Mouse (Mus musculus): ENCODE data around the gene Sesn2. TPM values are rescaled to one million over a fixed set of nuclear protein-coding genes. Genes with fewer than 3 reads are reported as not detected.

The Sesn2 gene
- polyA plus RNA-seq, 1 experiment, result 58.4 TPM

- Histone ChIP-seq H3K4me3 (ENCODE audit: insufficient read depth, low read length) (peak within 1 kb of the TSS; percentile 88), H3K4me1 (ENCODE audit: control insufficient read depth, insufficient read depth, low read length) (no peaks in the 10 kb centered on the region; the same call in 1 of the 2 replicates), H3K27ac (ENCODE audit: insufficient read depth, low read length) (peak within 1 kb of the TSS; percentile 60)
- no peak for TF ChIP-seq CTCF (IDR thresholded peaks at IDR 0.05; ENCODE audit: borderline replicate concordance, insufficient read depth, low read length)
- TF ChIP-seq POLR2A (IDR thresholded peaks at IDR 0.05; ENCODE audit: low read depth, low read length), result peak; percentile 94
Measured at GRCm38 (mm10) chr4:132532981-132533916, 22.9 kb upstream of the Sesn2 start, which contains the start of gene Atpif1. Gene Atpif1, minus strand, starts transcription at chr4:132533659.

GRCm38 (mm10) chr4:132532496-132532895, 22.2 kb upstream of the Sesn2 start:
- peak overlapping the region; percentile 88 for H3K4me3 ChIP-seq (ENCODE audit: insufficient read depth, low read length)
- TF ChIP-seq CTCF (IDR thresholded peaks at IDR 0.05; ENCODE audit: borderline replicate concordance, insufficient read depth, low read length), result no peak
- TF ChIP-seq POLR2A (IDR thresholded peaks at IDR 0.05; ENCODE audit: low read depth, low read length), result no peak
- H3K27ac ChIP-seq (ENCODE audit: insufficient read depth, low read length), result no peak overlapping the region
- no peaks in the 10 kb centered on the region; the same call in 1 of the 2 replicates for H3K4me1 ChIP-seq (ENCODE audit: control insufficient read depth, insufficient read depth, low read length)

GRCm38 (mm10) chr4:132530033-132530804, 19.9 kb upstream of the Sesn2 start:
- H3K4me3 ChIP-seq (ENCODE audit: insufficient read depth, low read length), result no peak overlapping the region
- no peaks in the 10 kb centered on the region; the same call in 1 of the 2 replicates for H3K4me1 ChIP-seq (ENCODE audit: control insufficient read depth, insufficient read depth, low read length)
- TF ChIP-seq CTCF (IDR thresholded peaks at IDR 0.05; ENCODE audit: borderline replicate concordance, insufficient read depth, low read length), result no peak
- TF ChIP-seq POLR2A (IDR thresholded peaks at IDR 0.05; ENCODE audit: low read depth, low read length), result no peak
- no peak overlapping the region for H3K27ac ChIP-seq (ENCODE audit: insufficient read depth, low read length)

- Histone ChIP-seq H3K4me3 (ENCODE audit: insufficient read depth, low read length) (no peak overlapping the region), H3K27ac (ENCODE audit: insufficient read depth, low read length) (peak overlapping the region; percentile 27; the same call in 1 of the 2 replicates), H3K4me1 (ENCODE audit: control insufficient read depth, insufficient read depth, low read length) (peaks cover 5% of the 10 kb centered on the region; the same call in 1 of the 2 replicates)
- no peak for TF ChIP-seq CTCF (IDR thresholded peaks at IDR 0.05; ENCODE audit: borderline replicate concordance, insufficient read depth, low read length)
- no peak for TF ChIP-seq POLR2A (IDR thresholded peaks at IDR 0.05; ENCODE audit: low read depth, low read length)
Measured at GRCm38 (mm10) chr4:132529344-132529743, 19.0 kb upstream of the Sesn2 start.

GRCm38 (mm10) chr4:132527917-132528522, 17.7 kb upstream of the Sesn2 start:
- no peak for TF ChIP-seq CTCF (IDR thresholded peaks at IDR 0.05; ENCODE audit: borderline replicate concordance, insufficient read depth, low read length)
- no peak; the same call in 1 of the 2 replicates for TF ChIP-seq POLR2A (IDR thresholded peaks at IDR 0.05; ENCODE audit: low read depth, low read length)
- Histone ChIP-seq H3K4me1 (ENCODE audit: control insufficient read depth, insufficient read depth, low read length) (peaks cover 5% of the 10 kb centered on the region; the same call in 1 of the 2 replicates), H3K27ac (ENCODE audit: insufficient read depth, low read length) (no peak overlapping the region), H3K4me3 (ENCODE audit: insufficient read depth, low read length) (no peak overlapping the region)

GRCm38 (mm10) chr4:132526678-132527077, 16.4 kb upstream of the Sesn2 start:
- Histone ChIP-seq H3K27ac (ENCODE audit: insufficient read depth, low read length) (no peak overlapping the region), H3K4me1 (ENCODE audit: control insufficient read depth, insufficient read depth, low read length) (peaks cover 5% of the 10 kb centered on the region; the same call in 1 of the 2 replicates), H3K4me3 (ENCODE audit: insufficient read depth, low read length) (no peak overlapping the region)
- TF ChIP-seq POLR2A (IDR thresholded peaks at IDR 0.05; ENCODE audit: low read depth, low read length) (no peak), CTCF (IDR thresholded peaks at IDR 0.05; ENCODE audit: borderline replicate concordance, insufficient read depth, low read length) (no peak)

- TF ChIP-seq CTCF (IDR thresholded peaks at IDR 0.05; ENCODE audit: borderline replicate concordance, insufficient read depth, low read length), result no peak
- no peak for TF ChIP-seq POLR2A (IDR thresholded peaks at IDR 0.05; ENCODE audit: low read depth, low read length)
- Histone ChIP-seq H3K4me3 (ENCODE audit: insufficient read depth, low read length) (no peak overlapping the region), H3K27ac (ENCODE audit: insufficient read depth, low read length) (peak overlapping the region; percentile 28), H3K4me1 (ENCODE audit: control insufficient read depth, insufficient read depth, low read length) (0 out of 2 replicates have a peak, but pooled peaks cover 5% of the 10 kb centered on the region)
Measured at GRCm38 (mm10) chr4:132524808-132525207, 14.5 kb upstream of the Sesn2 start.

- H3K4me3 ChIP-seq (ENCODE audit: insufficient read depth, low read length), result no peak overlapping the region
Measured at GRCm38 (mm10) chr4:132524321-132524741, 14.0 kb upstream of the Sesn2 start.

GRCm38 (mm10) chr4:132519188-132519587, 8.9 kb upstream of the Sesn2 start:
- no peak for TF ChIP-seq POLR2A (IDR thresholded peaks at IDR 0.05; ENCODE audit: low read depth, low read length)
- TF ChIP-seq CTCF (IDR thresholded peaks at IDR 0.05; ENCODE audit: borderline replicate concordance, insufficient read depth, low read length), result no peak
- Histone ChIP-seq H3K4me1 (ENCODE audit: control insufficient read depth, insufficient read depth, low read length) (no peaks in the 10 kb centered on the region), H3K4me3 (ENCODE audit: insufficient read depth, low read length) (no peak overlapping the region), H3K27ac (ENCODE audit: insufficient read depth, low read length) (no peak overlapping the region)

More at GRCm38 (mm10) chr4:132524321-132524741, 14.0 kb upstream of the Sesn2 start:
- H3K4me1 ChIP-seq (ENCODE audit: control insufficient read depth, insufficient read depth, low read length), result 0 out of 2 replicates have a peak, but pooled peaks cover 5% of the 10 kb centered on the region
- TF ChIP-seq POLR2A (IDR thresholded peaks at IDR 0.05; ENCODE audit: low read depth, low read length), result no peak
- TF ChIP-seq CTCF (IDR thresholded peaks at IDR 0.05; ENCODE audit: borderline replicate concordance, insufficient read depth, low read length), result no peak
- peak overlapping the region; percentile 28 for H3K27ac ChIP-seq (ENCODE audit: insufficient read depth, low read length)

Measured in embryonic fibroblast, embryonic 13.5 days (primary cell).